Mouse (Mus musculus) thymus, postnatal 0 days (tissue): Measurements from ENCODE around the gene Inpp5b. TPM values are rescaled to one million over a fixed set of nuclear protein-coding genes. Genes with fewer than 3 reads are reported as not detected.

Experiments
- DNase-seq: peaks from one replicate; pipeline ENCODE4 v3.0.0-alpha.2; 2015; ENCODE audit warnings: low spot score
- polyA plus RNA-seq: library from polyadenylated mRNA; unstranded; fragments of >200 nt; fragmentation: Nextera tagmentation; extraction: Ambion mirVana; gene quantifications from 2 replicates; pipeline ENCODE4 v1.2.1, GENCODE M21; 2015

Gene Inpp5b
- polyA plus RNA-seq, 1 experiment from 2014 or later = 46.8 TPM

GRCm38 (mm10) chr4:124761201-124761600 is 19.6 kb downstream of the Inpp5b start:
- DNase-seq = no peak

- DNase-seq = no peak
These were observed 21.3 kb downstream of the Inpp5b start for GRCm38 (mm10) chr4:124762858-124763452.

- no peak for DNase-seq
These were observed 24.3 kb downstream of the Inpp5b start for GRCm38 (mm10) chr4:124765802-124766565.

GRCm38 (mm10) chr4:124766566-124766940 is 24.9 kb downstream of the Inpp5b start:
- DNase-seq = no peak

GRCm38 (mm10) chr4:124768963-124769591 is 27.4 kb downstream of the Inpp5b start:
- no peak for DNase-seq

- no peak for DNase-seq
These were observed 29.0 kb downstream of the Inpp5b start for GRCm38 (mm10) chr4:124770624-124771023.

- no peak for DNase-seq
These were observed 30.5 kb downstream of the Inpp5b start for GRCm38 (mm10) chr4:124772125-124772524.

GRCm38 (mm10) chr4:124773449-124773848 is 31.8 kb downstream of the Inpp5b start:
- no peak for DNase-seq

- DNase-seq = no peak
These were observed 32.3 kb downstream of the Inpp5b start for GRCm38 (mm10) chr4:124773995-124774394.

GRCm38 (mm10) chr4:124774429-124774828 is 32.8 kb downstream of the Inpp5b start:
- DNase-seq = no peak

- DNase-seq = no peak
These were observed 39.7 kb downstream of the Inpp5b start for GRCm38 (mm10) chr4:124781361-124781760.

GRCm38 (mm10) chr4:124782395-124782794 is 40.7 kb downstream of the Inpp5b start:
- DNase-seq = no peak

GRCm38 (mm10) chr4:124783937-124784336 is 42.3 kb downstream of the Inpp5b start:
- no peak for DNase-seq

GRCm38 (mm10) chr4:124790013-124790412 is 48.4 kb downstream of the Inpp5b start:
- DNase-seq = no peak

GRCm38 (mm10) chr4:124792114-124792513 is 50.5 kb downstream of the Inpp5b start:
- DNase-seq = no peak

- DNase-seq = no peak
These were observed 54.5 kb downstream of the Inpp5b start for GRCm38 (mm10) chr4:124796141-124796540.

- no peak for DNase-seq
These were observed 55.3 kb downstream of the Inpp5b start for GRCm38 (mm10) chr4:124796913-124797312.

GRCm38 (mm10) chr4:124801552-124802308 is 60.1 kb downstream of the Inpp5b start, which contains the start of gene Mtf1:
Gene Mtf1, plus strand, starts transcription at chr4:124802104.
- DNase-seq = peak; percentile 88

GRCm38 (mm10) chr4:124802309-124803260 is 60.9 kb downstream of the Inpp5b start:
- peak; percentile 98 for DNase-seq

- DNase-seq = no peak
These were observed 61.8 kb downstream of the Inpp5b start for GRCm38 (mm10) chr4:124803406-124803805.
